Mouse (Mus musculus): ENCODE measurements around the gene AL731706.1. TPM values are rescaled to one million over a fixed set of nuclear protein-coding genes. Genes with fewer than 3 reads are reported as not detected.

AL731706.1 gene
- polyA plus RNA-seq (2012; rRNA removed) (14.4 and 17.4 TPM in 2 replicates), polyA plus RNA-seq (2014; fragmentation: Nextera tagmentation; extraction: Ambion mirVana) (33.3 and 37.8 TPM in 2 replicates)

GRCm38 (mm10) chr2:136891068-136891950 lies at the start of gene AL731706.1, which contains the start of the genes Slx4ip and Mkks:
TSS of gene AL731706.1 (minus strand) at chr2:136891389.
TSS of gene Slx4ip (plus strand) at chr2:136891218.
TSS of gene Mkks (minus strand) at chr2:136891389.
- peak within 1 kb of the TSS; percentile 69 for H3K4me3 ChIP-seq (replicated peaks; ENCODE audit: low read length)
- DNase-seq (ENCODE audit: low spot score) (peak; percentile 99), ATAC-seq (ENCODE audit: low FRiP score, low read depth) (peak; percentile 97)
- peak within 1 kb of the TSS; percentile 91 for H3K27ac ChIP-seq (replicated peaks; ENCODE audit: low read depth, low read length)
- peak within 1 kb of the TSS; percentile 69 for H3K9ac ChIP-seq (ENCODE audit: low read depth, low read length, severe bottlenecking)
- no peaks in the 10 kb centered on the region for H3K9me3 ChIP-seq (ENCODE audit: control insufficient read depth, low read length)
- TF ChIP-seq POLR2A (IDR thresholded peaks at IDR 0.05; ENCODE audit: borderline replicate concordance, extremely low read depth, insufficient read depth, insufficient read length) = peak; percentile 67; the same call in 1 of the 2 replicates
- under 1% methylated on average over 47 of the region's 49 CpGs for WGBS
- H3K36me3 ChIP-seq (ENCODE audit: control insufficient read depth, insufficient read depth, low read length) = no peaks in the 10 kb centered on the region
- 0 out of 2 replicates have a peak, but pooled peaks cover 3% of the 10 kb centered on the region for H3K4me1 ChIP-seq (ENCODE audit: control insufficient read depth, insufficient read depth, low read length)
- H3K27me3 ChIP-seq (ENCODE audit: control insufficient read depth, insufficient read depth, low read length) = no peaks in the 10 kb centered on the region
- peak within 1 kb of the TSS; percentile 46 for H3K4me2 ChIP-seq (replicated peaks; ENCODE audit: low read depth, low read length, severe bottlenecking)

- no peak for TF ChIP-seq POLR2A (IDR thresholded peaks at IDR 0.05; ENCODE audit: borderline replicate concordance, extremely low read depth, insufficient read depth, insufficient read length)
Observed at GRCm38 (mm10) chr2:136938249-136938648, 47.1 kb upstream of the AL731706.1 start.

GRCm38 (mm10) chr2:136936391-136937288 lies 45.5 kb upstream of the AL731706.1 start:
- H3K36me3 ChIP-seq (ENCODE audit: control insufficient read depth, insufficient read depth, low read length) = no peaks in the 10 kb centered on the region
- no peak overlapping the region for H3K9ac ChIP-seq (ENCODE audit: low read depth, low read length, severe bottlenecking)
- H3K27me3 ChIP-seq (ENCODE audit: control insufficient read depth, insufficient read depth, low read length) = no peaks in the 10 kb centered on the region
- no peak overlapping the region for H3K4me2 ChIP-seq (replicated peaks; ENCODE audit: low read depth, low read length, severe bottlenecking)
- H3K27ac ChIP-seq (replicated peaks; ENCODE audit: low read depth, low read length) = no peak overlapping the region
- H3K4me1 ChIP-seq (ENCODE audit: control insufficient read depth, insufficient read depth, low read length) = no peaks in the 10 kb centered on the region
- DNase-seq (ENCODE audit: low spot score) = no peak
- WGBS = 89% methylated on average over 4 of the region's 4 CpGs
- no peak overlapping the region for H3K4me3 ChIP-seq (replicated peaks; ENCODE audit: low read length)
- no peak for ATAC-seq (ENCODE audit: low FRiP score, low read depth)
- no peaks in the 10 kb centered on the region for H3K9me3 ChIP-seq (ENCODE audit: control insufficient read depth, low read length)
- no peak for TF ChIP-seq POLR2A (IDR thresholded peaks at IDR 0.05; ENCODE audit: borderline replicate concordance, extremely low read depth, insufficient read depth, insufficient read length)

More at GRCm38 (mm10) chr2:136938249-136938648, 47.1 kb upstream of the AL731706.1 start:
- DNase-seq (ENCODE audit: low spot score) = no peak
- Histone ChIP-seq H3K36me3 (ENCODE audit: control insufficient read depth, insufficient read depth, low read length) (no peaks in the 10 kb centered on the region), H3K9ac (ENCODE audit: low read depth, low read length, severe bottlenecking) (no peak overlapping the region), H3K4me3 (replicated peaks; ENCODE audit: low read length) (no peak overlapping the region), H3K27me3 (ENCODE audit: control insufficient read depth, insufficient read depth, low read length) (no peaks in the 10 kb centered on the region), H3K4me2 (replicated peaks; ENCODE audit: low read depth, low read length, severe bottlenecking) (no peak overlapping the region), H3K27ac (replicated peaks; ENCODE audit: low read depth, low read length) (no peak overlapping the region), H3K4me1 (ENCODE audit: control insufficient read depth, insufficient read depth, low read length) (no peaks in the 10 kb centered on the region), H3K9me3 (ENCODE audit: control insufficient read depth, low read length) (no peaks in the 10 kb centered on the region)
- WGBS = 79% methylated on average over 1 of the region's 1 CpGs
- no peak for ATAC-seq (ENCODE audit: low FRiP score, low read depth)

GRCm38 (mm10) chr2:136921003-136921408 lies 29.8 kb upstream of the AL731706.1 start:
- DNase-seq (ENCODE audit: low spot score) = no peak
- Histone ChIP-seq H3K9me3 (ENCODE audit: control insufficient read depth, low read length) (no peaks in the 10 kb centered on the region), H3K9ac (ENCODE audit: low read depth, low read length, severe bottlenecking) (no peak overlapping the region), H3K4me3 (replicated peaks; ENCODE audit: low read length) (no peak overlapping the region), H3K4me1 (ENCODE audit: control insufficient read depth, insufficient read depth, low read length) (peaks cover 8% of the 10 kb centered on the region; the same call in 1 of the 2 replicates), H3K27ac (replicated peaks; ENCODE audit: low read depth, low read length) (no peak overlapping the region), H3K4me2 (replicated peaks; ENCODE audit: low read depth, low read length, severe bottlenecking) (no peak overlapping the region), H3K27me3 (ENCODE audit: control insufficient read depth, insufficient read depth, low read length) (no peaks in the 10 kb centered on the region), H3K36me3 (ENCODE audit: control insufficient read depth, insufficient read depth, low read length) (no peaks in the 10 kb centered on the region)
- WGBS = 68% methylated on average over 4 of the region's 4 CpGs
- TF ChIP-seq POLR2A (IDR thresholded peaks at IDR 0.05; ENCODE audit: borderline replicate concordance, extremely low read depth, insufficient read depth, insufficient read length) = no peak
- 0 out of 2 replicates have a peak, but pooled peaks have one; percentile 53 for ATAC-seq (ENCODE audit: low FRiP score, low read depth)
